Mouse (Mus musculus): ENCODE results near the gene Epb41l4b.

Epb41l4b gene

GRCm38 (mm10) chr4:57113472-57114216 is 29.6 kb downstream of the Epb41l4b start:
- DNase-seq (ENCODE audit: low read depth, low spot score): no peak

- DNase-seq (ENCODE audit: low read depth, low spot score): no peak
Observed at GRCm38 (mm10) chr4:57111992-57112540, 31.2 kb downstream of the Epb41l4b start.

DNA sequence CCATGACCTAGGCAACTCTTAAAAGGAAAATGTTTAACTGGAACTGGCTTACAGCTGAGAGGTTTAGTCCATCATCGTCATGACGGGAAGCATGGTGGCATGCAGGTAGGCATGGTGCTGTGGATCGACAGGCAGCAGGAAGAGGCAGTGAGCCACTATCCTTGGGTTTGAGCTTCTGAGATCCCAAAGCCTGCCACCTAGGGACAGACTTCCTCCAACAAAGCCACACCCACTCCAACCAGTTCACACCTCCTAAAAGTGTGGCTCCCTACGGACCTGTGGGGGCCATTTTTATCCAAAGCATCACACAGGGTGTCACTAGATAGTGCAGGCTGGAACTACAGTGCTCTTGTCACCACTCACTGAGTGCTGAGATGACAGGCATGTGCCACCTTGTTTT is 31.8 kb downstream of the Epb41l4b start:
- DNase-seq (ENCODE audit: low read depth, low spot score): no peak

GRCm38 (mm10) chr4:57109543-57109942 is 33.7 kb downstream of the Epb41l4b start:
- DNase-seq (ENCODE audit: low read depth, low spot score): no peak

DNA sequence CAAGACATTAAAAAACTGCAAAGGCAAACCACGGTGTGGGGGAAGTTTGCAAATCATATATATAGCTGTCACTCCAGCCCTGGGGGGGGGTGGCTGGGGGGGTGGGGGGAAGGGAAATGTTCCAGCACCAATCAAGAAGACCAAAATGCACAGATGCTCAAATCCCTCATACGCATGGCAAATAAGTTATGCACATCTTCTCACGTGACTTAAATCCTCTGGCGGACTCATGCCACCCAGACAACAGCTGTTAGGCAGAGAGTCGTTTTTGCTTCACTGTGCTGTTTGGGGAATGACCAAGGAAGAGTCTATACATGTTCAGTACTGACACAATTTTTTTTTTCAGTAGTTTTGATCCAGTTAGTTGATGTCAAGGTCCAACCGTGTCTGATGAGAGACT is 37.9 kb downstream of the Epb41l4b start:
- DNase-seq (ENCODE audit: low read depth, low spot score): no peak

GRCm38 (mm10) chr4:57103830-57104229 is 39.4 kb downstream of the Epb41l4b start:
- no peak for DNase-seq (ENCODE audit: low read depth, low spot score)

DNA sequence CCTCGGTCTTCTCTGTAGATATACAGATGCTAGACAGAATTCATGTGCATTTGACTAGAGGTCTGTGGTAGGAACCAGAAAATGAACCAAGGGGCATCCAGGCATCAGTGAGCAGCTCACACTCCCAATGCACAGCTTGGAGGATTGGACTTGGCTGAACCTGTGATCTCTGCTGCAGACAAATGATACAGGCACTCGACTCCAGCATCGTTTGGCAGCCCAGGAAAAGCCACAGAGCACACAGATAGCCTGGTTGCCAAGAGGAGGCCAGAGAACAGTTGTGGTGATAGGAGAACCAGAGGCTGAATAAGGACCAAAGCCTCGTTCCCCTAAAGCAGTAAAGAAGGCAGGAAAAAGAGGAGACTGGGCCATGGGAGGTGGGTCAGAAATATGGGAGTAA is 42.1 kb downstream of the Epb41l4b start:
- DNase-seq (ENCODE audit: low read depth, low spot score): no peak

DNA sequence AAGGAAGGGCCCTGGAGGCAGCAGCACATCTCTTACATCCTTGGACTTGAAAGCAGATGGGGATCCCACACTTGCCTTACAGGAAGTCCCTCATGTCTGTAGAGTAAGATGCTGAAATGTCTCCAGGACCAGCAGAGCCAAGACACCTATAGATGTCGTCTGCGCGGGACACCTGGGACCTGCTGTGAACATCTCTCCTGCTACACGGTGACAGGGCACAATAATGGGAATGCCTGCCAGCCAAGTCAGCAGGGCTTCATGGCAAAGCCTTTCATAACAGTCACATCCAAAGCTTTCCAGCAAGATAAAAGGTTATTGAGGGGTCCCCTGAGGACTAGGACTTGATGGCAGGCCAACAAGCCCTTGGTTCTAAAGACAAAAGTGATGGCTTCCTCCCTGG is 45.8 kb downstream of the Epb41l4b start:
- no peak for DNase-seq (ENCODE audit: low read depth, low spot score)

GRCm38 (mm10) chr4:57095569-57095968 is 47.7 kb downstream of the Epb41l4b start:
- DNase-seq (ENCODE audit: low read depth, low spot score): no peak

GRCm38 (mm10) chr4:57091363-57091762 is 51.9 kb downstream of the Epb41l4b start:
- no peak for DNase-seq (ENCODE audit: low read depth, low spot score)

GRCm38 (mm10) chr4:57088301-57088700 is 54.9 kb downstream of the Epb41l4b start:
- DNase-seq (ENCODE audit: low read depth, low spot score): no peak

DNA sequence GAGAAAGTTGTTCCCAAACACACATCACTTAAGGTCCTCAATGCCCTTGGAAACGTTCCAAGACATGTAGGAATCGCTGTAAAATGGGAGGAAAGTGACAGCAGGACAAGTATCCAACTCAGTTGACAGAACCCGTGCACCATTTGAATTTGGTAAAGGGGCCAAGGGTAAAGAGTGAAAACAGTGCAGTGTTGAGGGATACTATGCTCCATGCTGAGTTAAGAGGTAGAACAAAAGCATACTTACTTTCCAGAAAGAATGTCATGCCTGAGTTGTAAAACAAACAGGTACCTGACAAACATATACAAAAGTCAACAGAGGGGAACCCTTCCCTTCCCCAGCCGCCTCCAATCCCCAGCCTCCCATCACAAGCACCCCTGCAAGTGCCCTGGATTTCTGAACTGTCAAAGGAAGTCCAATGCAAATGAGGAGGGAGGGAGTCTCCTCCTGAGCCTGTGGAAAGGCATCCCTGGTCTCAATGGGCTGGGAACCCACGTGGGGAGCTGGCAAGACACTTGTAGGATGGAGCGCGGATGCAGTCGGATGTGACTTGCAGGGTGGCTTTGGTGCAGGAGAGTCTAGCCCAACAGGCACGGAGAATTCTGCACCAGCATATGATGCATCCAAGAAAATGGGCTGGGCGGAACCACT is 57.4 kb downstream of the Epb41l4b start:
- no peak for DNase-seq (ENCODE audit: low read depth, low spot score)

GRCm38 (mm10) chr4:57083653-57084052 is 59.6 kb downstream of the Epb41l4b start:
- no peak for DNase-seq (ENCODE audit: low read depth, low spot score)

- DNase-seq (ENCODE audit: low read depth, low spot score): no peak
Observed at GRCm38 (mm10) chr4:57082775-57083428, 60.3 kb downstream of the Epb41l4b start.

- no peak for DNase-seq (ENCODE audit: low read depth, low spot score)
Observed at GRCm38 (mm10) chr4:57081463-57081862, 61.8 kb downstream of the Epb41l4b start.

DNA sequence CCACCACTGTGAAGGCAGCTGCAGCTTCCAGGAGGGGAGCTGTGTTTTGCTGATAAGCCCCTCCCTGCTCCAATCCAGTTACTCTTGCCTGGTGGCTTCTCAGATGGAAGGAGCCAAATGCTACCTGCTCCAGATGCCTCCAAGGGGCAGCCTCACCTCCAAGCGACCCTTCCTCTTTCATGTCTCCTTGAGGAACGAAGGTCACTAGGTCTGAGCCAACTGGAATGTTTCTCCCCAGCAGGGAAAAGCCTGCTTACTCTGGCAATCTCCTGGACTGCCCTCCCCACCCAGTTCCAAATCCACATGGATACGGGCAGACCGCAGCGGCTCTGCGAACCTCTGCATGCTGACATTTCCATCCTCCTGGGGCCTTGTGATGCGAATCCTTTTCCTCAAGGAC is 69.4 kb downstream of the Epb41l4b start:
- no peak for DNase-seq (ENCODE audit: low read depth, low spot score)

DNA sequence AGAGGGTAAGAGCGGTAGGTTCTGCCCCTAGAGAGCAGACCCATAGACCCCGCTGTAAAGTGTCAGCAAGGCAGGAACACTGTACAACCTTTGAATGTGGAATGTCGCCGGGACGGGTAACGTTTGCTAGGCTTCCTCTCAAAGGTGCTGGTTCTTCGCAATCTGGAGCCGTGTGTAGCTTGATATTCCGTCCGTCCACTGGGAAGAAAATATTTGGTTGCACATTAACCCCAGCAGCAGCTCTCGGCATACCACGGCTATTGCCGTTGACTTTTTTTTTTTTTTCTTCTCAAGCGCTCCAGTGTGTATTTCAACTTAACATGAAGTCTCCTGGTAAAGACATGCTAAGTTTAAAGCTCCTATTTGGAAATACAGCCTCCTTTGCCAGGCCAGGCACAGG is 70.1 kb downstream of the Epb41l4b start:
- no peak for DNase-seq (ENCODE audit: low read depth, low spot score)

DNA sequence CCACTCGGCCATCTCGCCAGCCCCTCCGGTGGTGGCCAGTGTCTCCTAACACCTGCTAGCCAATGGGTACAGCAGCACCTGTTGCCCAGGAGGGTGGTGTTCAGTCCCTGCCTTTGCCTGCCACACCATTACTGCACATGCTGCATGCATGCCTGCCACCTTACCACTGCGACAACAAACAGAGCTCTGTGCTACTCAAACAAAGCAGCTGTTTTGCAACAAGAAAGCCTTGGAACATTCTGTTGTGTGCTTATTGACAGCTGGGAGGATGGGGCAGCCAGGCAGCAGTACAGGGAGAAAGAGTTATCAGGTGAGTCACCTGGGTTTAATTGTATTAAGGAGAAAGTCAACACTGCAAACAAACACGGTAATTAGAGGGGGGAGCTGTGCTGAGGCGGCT is 72.6 kb downstream of the Epb41l4b start:
- DNase-seq (ENCODE audit: low read depth, low spot score): no peak

GRCm38 (mm10) chr4:57068397-57068796 is 74.8 kb downstream of the Epb41l4b start:
- no peak for DNase-seq (ENCODE audit: low read depth, low spot score)

DNA sequence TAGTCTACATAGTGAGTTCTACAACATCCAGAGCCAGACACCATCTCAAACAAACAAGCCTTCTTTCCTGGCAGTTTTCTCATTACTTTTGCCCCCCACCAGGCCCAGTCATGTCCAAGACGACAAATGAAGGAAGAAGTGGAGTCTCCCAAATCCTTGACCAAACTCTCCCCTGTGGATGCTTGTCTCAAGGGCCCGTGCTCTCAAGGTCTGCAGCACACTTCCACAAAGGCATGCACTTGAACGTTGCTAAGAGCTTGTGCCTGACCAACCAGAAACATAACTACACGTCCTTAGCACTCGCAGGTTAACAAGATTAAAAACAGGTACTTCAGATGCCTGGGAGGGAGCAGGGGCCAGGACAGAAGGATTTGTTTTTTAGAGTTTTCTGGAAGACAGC is 75.4 kb downstream of the Epb41l4b start:
- DNase-seq (ENCODE audit: low read depth, low spot score): no peak

DNA sequence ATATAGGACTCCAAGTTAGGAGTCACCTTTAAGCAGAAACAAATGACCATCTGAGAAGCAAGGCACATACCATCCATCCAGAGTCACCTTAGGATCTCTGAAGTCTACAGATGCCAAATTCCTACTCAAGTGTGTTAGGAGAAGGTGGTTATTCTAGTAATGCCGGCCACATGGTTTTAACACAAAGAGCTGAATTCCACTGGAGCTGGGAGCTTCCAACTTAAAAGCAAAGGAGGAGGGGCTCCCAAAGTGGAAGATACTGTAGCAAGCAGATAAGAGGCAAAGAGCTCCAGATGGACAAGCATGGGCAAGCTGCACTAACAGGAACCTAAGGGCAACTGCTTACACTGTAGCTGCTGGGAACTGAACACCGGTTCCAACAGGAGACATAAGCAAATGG is 76.3 kb downstream of the Epb41l4b start:
- DNase-seq (ENCODE audit: low read depth, low spot score): no peak

- DNase-seq (ENCODE audit: low read depth, low spot score): peak; percentile 48
Observed at GRCm38 (mm10) chr4:57065273-57065672, 78.0 kb downstream of the Epb41l4b start.

GRCm38 (mm10) chr4:57064830-57065229 is 78.4 kb downstream of the Epb41l4b start:
- no peak for DNase-seq (ENCODE audit: low read depth, low spot score)
